Mouse (Mus musculus): ENCODE results near the gene Kcnn4. TPM values are rescaled to one million over a fixed set of nuclear protein-coding genes. Genes with fewer than 3 reads are reported as not detected.

The Kcnn4 gene
- polyA plus RNA-seq, 1 experiment from 2014 or later, result 41.0 TPM

GRCm38 (mm10) chr7:24327281-24327975 lies 42.6 kb upstream of the Kcnn4 start:
- ATAC-seq (no peak), DNase-seq (no peak)
- H3K4me1 ChIP-seq (ENCODE audit: insufficient read depth), result peaks cover 2% of the 10 kb centered on the region; the same call in 1 of the 2 replicates
- no peak overlapping the region for H3K27ac ChIP-seq (ENCODE audit: low read depth)
- peaks cover 7% of the 10 kb centered on the region; the same call in 1 of the 2 replicates for H3K9me3 ChIP-seq (ENCODE audit: low read length)
- no peak overlapping the region for H3K4me3 ChIP-seq (ENCODE audit: low read depth, low read length)
- H3K4me2 ChIP-seq (ENCODE audit: low read depth, low read length), result no peak overlapping the region
- 0 out of 2 replicates have a peak, but pooled peaks cover 4% of the 10 kb centered on the region for H3K27me3 ChIP-seq (ENCODE audit: insufficient read depth, low read length)
- TF ChIP-seq EP300 (IDR thresholded peaks at IDR 0.05; ENCODE audit: low read depth) (no peak), CTCF (IDR thresholded peaks at IDR 0.05; ENCODE audit: low read depth) (no peak)
- 66% methylated on average over 14 of the region's 14 CpGs for WGBS (ENCODE audit: insufficient replicate concordance)
- H3K36me3 ChIP-seq (replicated peaks; ENCODE audit: insufficient read depth, low read length), result no peaks in the 10 kb centered on the region
- H3K9ac ChIP-seq (replicated peaks), result no peak overlapping the region

GRCm38 (mm10) chr7:24333304-24333986 lies 36.6 kb upstream of the Kcnn4 start, which contains the start of gene Tescl:
Gene Tescl, minus strand, starts transcription at chr7:24333936.
- DNase-seq, result no peak
- Histone ChIP-seq H3K9me3 (ENCODE audit: low read length) (no peaks in the 10 kb centered on the region), H3K27ac (ENCODE audit: low read depth) (no peak within 1 kb of the TSS), H3K4me1 (ENCODE audit: insufficient read depth) (no peaks in the 10 kb centered on the region), H3K9ac (replicated peaks) (no peak within 1 kb of the TSS), H3K4me2 (ENCODE audit: low read depth, low read length) (peak within 1 kb of the TSS; percentile 1; the same call in 1 of the 2 replicates), H3K27me3 (ENCODE audit: insufficient read depth, low read length) (peaks cover 18% of the 10 kb centered on the region), H3K36me3 (replicated peaks; ENCODE audit: insufficient read depth, low read length) (no peaks in the 10 kb centered on the region), H3K4me3 (ENCODE audit: low read depth, low read length) (no peak within 1 kb of the TSS)
- ATAC-seq, result no peak
- WGBS (ENCODE audit: insufficient replicate concordance), result 33% methylated on average over 49 of the region's 49 CpGs
- no peak for TF ChIP-seq CTCF (IDR thresholded peaks at IDR 0.05; ENCODE audit: low read depth)
- TF ChIP-seq EP300 (IDR thresholded peaks at IDR 0.05; ENCODE audit: low read depth), result no peak

GRCm38 (mm10) chr7:24335699-24336309 lies 34.3 kb upstream of the Kcnn4 start:
- Histone ChIP-seq H3K9ac (replicated peaks) (no peak overlapping the region), H3K36me3 (replicated peaks; ENCODE audit: insufficient read depth, low read length) (no peaks in the 10 kb centered on the region), H3K4me2 (ENCODE audit: low read depth, low read length) (no peak overlapping the region), H3K4me3 (ENCODE audit: low read depth, low read length) (no peak overlapping the region), H3K27me3 (ENCODE audit: insufficient read depth, low read length) (peaks cover 18% of the 10 kb centered on the region), H3K4me1 (ENCODE audit: insufficient read depth) (no peaks in the 10 kb centered on the region), H3K9me3 (ENCODE audit: low read length) (no peaks in the 10 kb centered on the region), H3K27ac (ENCODE audit: low read depth) (no peak overlapping the region)
- DNase-seq (peak; percentile 77), ATAC-seq (no peak)
- 6% methylated on average over 5 of the region's 5 CpGs for WGBS (ENCODE audit: insufficient replicate concordance)
- TF ChIP-seq EP300 (IDR thresholded peaks at IDR 0.05; ENCODE audit: low read depth), result no peak
- peak; percentile 78 for TF ChIP-seq CTCF (IDR thresholded peaks at IDR 0.05; ENCODE audit: low read depth)

GRCm38 (mm10) chr7:24338241-24338640 lies 31.8 kb upstream of the Kcnn4 start:
- TF ChIP-seq EP300 (IDR thresholded peaks at IDR 0.05; ENCODE audit: low read depth) (no peak), CTCF (IDR thresholded peaks at IDR 0.05; ENCODE audit: low read depth) (peak; percentile 39)

GRCm38 (mm10) chr7:24343701-24344272 lies 26.3 kb upstream of the Kcnn4 start:
- WGBS (ENCODE audit: insufficient replicate concordance), result 76% methylated on average over 7 of the region's 7 CpGs

More at GRCm38 (mm10) chr7:24338241-24338640, 31.8 kb upstream of the Kcnn4 start:
- no peak overlapping the region for H3K9ac ChIP-seq (replicated peaks)
- peaks cover 14% of the 10 kb centered on the region for H3K27me3 ChIP-seq (ENCODE audit: insufficient read depth, low read length)
- H3K4me3 ChIP-seq (ENCODE audit: low read depth, low read length), result no peak overlapping the region
- no peaks in the 10 kb centered on the region for H3K4me1 ChIP-seq (ENCODE audit: insufficient read depth)
- H3K9me3 ChIP-seq (ENCODE audit: low read length), result no peaks in the 10 kb centered on the region
- no peak for ATAC-seq
- no peak overlapping the region for H3K27ac ChIP-seq (ENCODE audit: low read depth)
- 50% methylated on average over 2 of the region's 2 CpGs for WGBS (ENCODE audit: insufficient replicate concordance)
- no peaks in the 10 kb centered on the region for H3K36me3 ChIP-seq (replicated peaks; ENCODE audit: insufficient read depth, low read length)
- DNase-seq, result no peak
- H3K4me2 ChIP-seq (ENCODE audit: low read depth, low read length), result no peak overlapping the region

GRCm38 (mm10) chr7:24346444-24346843 lies 23.6 kb upstream of the Kcnn4 start:
- Histone ChIP-seq H3K4me3 (ENCODE audit: low read depth, low read length) (no peak overlapping the region), H3K4me2 (ENCODE audit: low read depth, low read length) (no peak overlapping the region), H3K4me1 (ENCODE audit: insufficient read depth) (no peaks in the 10 kb centered on the region), H3K9ac (replicated peaks) (no peak overlapping the region), H3K27ac (ENCODE audit: low read depth) (no peak overlapping the region), H3K9me3 (ENCODE audit: low read length) (no peaks in the 10 kb centered on the region), H3K27me3 (ENCODE audit: insufficient read depth, low read length) (no peaks in the 10 kb centered on the region), H3K36me3 (replicated peaks; ENCODE audit: insufficient read depth, low read length) (no peaks in the 10 kb centered on the region)
- TF ChIP-seq CTCF (IDR thresholded peaks at IDR 0.05; ENCODE audit: low read depth), result peak; percentile 40
- no peak for TF ChIP-seq EP300 (IDR thresholded peaks at IDR 0.05; ENCODE audit: low read depth)
- 61% methylated on average over 5 of the region's 5 CpGs for WGBS (ENCODE audit: insufficient replicate concordance)
- DNase-seq (no peak), ATAC-seq (no peak)

More at GRCm38 (mm10) chr7:24343701-24344272, 26.3 kb upstream of the Kcnn4 start:
- Histone ChIP-seq H3K4me3 (ENCODE audit: low read depth, low read length) (no peak overlapping the region), H3K27me3 (ENCODE audit: insufficient read depth, low read length) (no peaks in the 10 kb centered on the region), H3K4me2 (ENCODE audit: low read depth, low read length) (no peak overlapping the region), H3K27ac (ENCODE audit: low read depth) (no peak overlapping the region), H3K36me3 (replicated peaks; ENCODE audit: insufficient read depth, low read length) (no peaks in the 10 kb centered on the region), H3K9me3 (ENCODE audit: low read length) (no peaks in the 10 kb centered on the region), H3K9ac (replicated peaks) (no peak overlapping the region), H3K4me1 (ENCODE audit: insufficient read depth) (no peaks in the 10 kb centered on the region)
- DNase-seq (no peak), ATAC-seq (no peak)
- TF ChIP-seq EP300 (IDR thresholded peaks at IDR 0.05; ENCODE audit: low read depth), result no peak
- no peak for TF ChIP-seq CTCF (IDR thresholded peaks at IDR 0.05; ENCODE audit: low read depth)
